10 mouse cellular contexts compared by ENCODE assay signal in the genomic region with DNA sequence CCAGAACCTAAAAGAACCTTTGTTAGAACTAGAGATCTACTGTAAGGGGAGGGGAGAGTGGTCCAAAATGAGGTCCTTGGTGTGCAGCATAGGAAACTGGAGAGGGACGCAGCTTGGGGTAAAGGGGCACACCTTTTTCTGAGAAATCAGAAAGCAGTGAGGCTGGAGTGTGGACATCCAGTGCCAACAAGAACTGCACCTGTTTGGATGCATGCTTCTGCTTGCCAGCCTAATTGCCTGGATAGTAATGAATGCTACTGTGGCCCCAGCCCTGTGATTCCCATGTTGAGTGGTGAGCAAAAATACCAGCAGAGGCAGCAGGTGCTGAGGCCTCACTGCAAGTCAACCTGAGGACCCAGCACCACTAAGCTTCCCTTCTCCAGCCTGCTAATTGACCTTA. TPM values are rescaled to one million over a fixed set of nuclear protein-coding genes. Genes with fewer than 3 reads are reported as not detected.
DNase-seq lines count a peak whose midpoint lies in the region; ATAC-seq lines count a peak whose summit lies in the region.
"Had no signal": no experiment of that assay in that cellular context is flagged by ENCODE, and none has a peak within 500 bp of the region (broad histone marks: within the 10 kb centered on the region; RNA-seq: fewer than 3 reads in every experiment).

No protein-coding gene starts in this region.

- H3K27me3 ChIP-seq in forebrain, embryonic 11.5 days (ENCODE audit: control insufficient read depth, insufficient read depth, low read length): peaks cover 6% of the 10 kb centered on the region
- peaks cover 12% of the 10 kb centered on the region; the same call in 1 of the 2 replicates for H3K27me3 ChIP-seq in neural tube, embryonic 14.5 days (ENCODE audit: control insufficient read depth, insufficient read depth, low read length)

- H3K4me2 ChIP-seq in forebrain, embryonic 11.5 days (ENCODE audit: low read depth, low read length, severe bottlenecking): peak overlapping the region; percentile 95
- H3K4me2 ChIP-seq in neural tube, embryonic 14.5 days (ENCODE audit: low read depth, low read length): peak overlapping the region; percentile 93

- DNase-seq in kidney, adult 18-20 months: peak; percentile 46
- DNase-seq in kidney, adult 9 months: no peak
- no peak for DNase-seq in forebrain, embryonic 11.5 days (ENCODE audit: low spot score)
- DNase-seq in kidney, postnatal 4 days: peak; percentile 5 to 26
- no peak for DNase-seq in right cerebral cortex, postnatal 14 days
- DNase-seq in adrenal gland, adult 2 months: no peak
- DNase-seq in B cell, adult 2 months: no peak
- DNase-seq: layer of hippocampus, postnatal 36 days had no signal

- peak; percentile 22; the same call in 1 of the 2 replicates for ATAC-seq in forebrain, embryonic 11.5 days (replicated peaks; ENCODE audit: low FRiP score)
- ATAC-seq in neural tube, embryonic 14.5 days (ENCODE audit: low read depth): 0 out of 2 replicates have a peak, but pooled peaks have one; percentile 2

- no peak overlapping the region for H3K9ac ChIP-seq in forebrain, embryonic 11.5 days (ENCODE audit: low read length)
- peak overlapping the region; percentile 67 for H3K9ac ChIP-seq in neural tube, embryonic 14.5 days (replicated peaks; ENCODE audit: low read depth, low read length)

- H3K4me3 ChIP-seq in forebrain, embryonic 11.5 days (ENCODE audit: low read depth, low read length): peak overlapping the region; percentile 64
- H3K4me3 ChIP-seq in neural tube, embryonic 14.5 days (ENCODE audit: low read depth, low read length): peak overlapping the region; percentile 65

- H3K9me3 ChIP-seq in forebrain, embryonic 11.5 days (ENCODE audit: control insufficient read depth, low read length): no peaks in the 10 kb centered on the region
- no peaks in the 10 kb centered on the region for H3K9me3 ChIP-seq in neural tube, embryonic 14.5 days (ENCODE audit: control insufficient read depth, low read length)
- H3K9me3 ChIP-seq: G1E had no signal

- H3K36me3 ChIP-seq in forebrain, embryonic 11.5 days (ENCODE audit: control insufficient read depth, insufficient read depth, low read length): no peaks in the 10 kb centered on the region
- no peaks in the 10 kb centered on the region for H3K36me3 ChIP-seq in neural tube, embryonic 14.5 days (ENCODE audit: control insufficient read depth, insufficient read depth, low read length)
- H3K36me3 ChIP-seq: G1E had no signal

- no peak overlapping the region for H3K27ac ChIP-seq in forebrain, embryonic 11.5 days (ENCODE audit: low read depth, low read length)
- no peak overlapping the region for H3K27ac ChIP-seq in neural tube, embryonic 14.5 days (ENCODE audit: low read depth, low read length)

- H3K4me1 ChIP-seq in forebrain, embryonic 11.5 days (replicated peaks; ENCODE audit: control insufficient read depth, insufficient read depth, low read length): no peaks in the 10 kb centered on the region; the same call in 1 of the 2 replicates
- no peaks in the 10 kb centered on the region for H3K4me1 ChIP-seq in neural tube, embryonic 14.5 days (ENCODE audit: control insufficient read depth, insufficient read depth, low read length)

- 50% methylated on average over 1 of the region's 1 CpGs for WGBS in forebrain, embryonic 11.5 days
- WGBS in neural tube, embryonic 14.5 days: 52% methylated on average over 1 of the region's 1 CpGs

RNA-seq across cellular contexts. Expression of a gene that starts 0.5 kb away (rescaled TPM):
- 3.0 and 3.6 TPM in 2 replicates for polyA plus RNA-seq in forebrain, embryonic 11.5 days (2014; fragmentation: Nextera tagmentation; extraction: Ambion mirVana)
- 12.3 and 16.3 TPM in 2 replicates for polyA plus RNA-seq in neural tube, embryonic 14.5 days (2014; fragmentation: Nextera tagmentation; extraction: Ambion mirVana)
- total RNA-seq in adrenal gland, adult 2 months (2021): 1 to 10 TPM; 3.5 to 3.9 TPM
- 0.34 and 0.37 TPM in 2 replicates for polyA plus RNA-seq in adrenal gland, adult 2 months (2012; rRNA removed)
- polyA plus RNA-seq: G1E had no signal

Comparison
In these comparisons a context has a peak if more than half of its experiments do, and no peak if none do; other contexts are left out.
1. DNase-seq: peak in kidney, adult 18-20 months (single experiment) and kidney, postnatal 4 days (2 of 2); none in kidney, adult 9 months (single experiment), forebrain, embryonic 11.5 days (single experiment), right cerebral cortex, postnatal 14 days (single experiment), adrenal gland, adult 2 months (single experiment) and B cell, adult 2 months (0 of 2).